ENCODE assay signal across 17 mouse cellular contexts in the genomic region with DNA sequence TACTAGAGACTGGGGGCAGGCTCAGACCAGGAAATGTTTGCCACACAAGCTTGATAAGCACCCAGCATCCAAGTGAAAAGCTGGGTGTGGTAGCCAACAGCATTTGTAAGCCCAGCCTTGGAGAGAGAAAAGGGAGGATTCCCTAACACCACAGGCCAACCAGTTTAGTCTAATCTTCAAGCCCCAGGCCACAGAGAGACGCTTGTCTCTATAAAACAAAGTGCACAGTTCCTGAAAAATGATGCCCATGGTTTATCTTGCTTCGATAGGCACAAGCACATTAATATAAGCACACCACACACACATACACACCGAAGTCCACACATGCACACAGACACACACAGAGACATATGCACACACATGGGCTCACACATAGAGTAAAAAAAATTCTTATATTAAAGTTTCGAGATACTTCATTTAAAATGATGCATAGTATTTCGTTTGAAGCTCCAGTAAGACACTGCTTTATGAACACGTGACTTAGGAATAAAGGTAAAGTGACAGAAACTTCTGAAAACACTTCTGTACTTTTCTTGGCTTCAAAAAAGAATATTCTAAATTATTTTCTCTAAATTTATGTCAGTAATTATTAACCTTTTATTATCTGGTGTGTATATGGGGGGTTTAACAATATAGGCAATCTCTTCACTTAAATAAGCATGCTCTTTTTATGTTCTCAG. TPM values are rescaled to one million over a fixed set of nuclear protein-coding genes. Genes with fewer than 3 reads are reported as not detected.
DNase-seq lines count a peak whose midpoint lies in the region; ATAC-seq lines count a peak whose summit lies in the region.
"Had no signal": no experiment of that assay in that cellular context is flagged by ENCODE, and none has a peak within 500 bp of the region (broad histone marks: within the 10 kb centered on the region; RNA-seq: fewer than 3 reads in every experiment).

No protein-coding gene starts in this region.

- no peak overlapping the region for H3K4me3 ChIP-seq in lung, embryonic 15.5 days
- H3K4me3 ChIP-seq in liver, embryonic 12.5 days: peak overlapping the region; percentile 37; the same call in 1 of the 2 replicates
- H3K4me3 ChIP-seq in stomach, embryonic 15.5 days (replicated peaks): no peak overlapping the region
- H3K4me3 ChIP-seq: embryonic facial prominence, embryonic 13.5 days; forebrain, embryonic 12.5 days; hindbrain, embryonic 12.5 days had no signal

- no peaks in the 10 kb centered on the region for H3K27me3 ChIP-seq in lung, embryonic 15.5 days
- no peaks in the 10 kb centered on the region for H3K27me3 ChIP-seq in liver, embryonic 12.5 days (replicated peaks)
- no peaks in the 10 kb centered on the region for H3K27me3 ChIP-seq in stomach, embryonic 15.5 days (replicated peaks)
- H3K27me3 ChIP-seq: embryonic facial prominence, embryonic 13.5 days; forebrain, embryonic 12.5 days; hindbrain, embryonic 12.5 days had no signal

- H3K36me3 ChIP-seq in lung, embryonic 15.5 days: no peaks in the 10 kb centered on the region
- H3K36me3 ChIP-seq in liver, embryonic 12.5 days: peaks cover 3% of the 10 kb centered on the region; the same call in 1 of the 2 replicates
- H3K36me3 ChIP-seq in stomach, embryonic 15.5 days: no peaks in the 10 kb centered on the region
- H3K36me3 ChIP-seq: embryonic facial prominence, embryonic 13.5 days; forebrain, embryonic 12.5 days; hindbrain, embryonic 12.5 days had no signal

- no peaks in the 10 kb centered on the region for H3K9me3 ChIP-seq in lung, embryonic 15.5 days
- H3K9me3 ChIP-seq in liver, embryonic 12.5 days (replicated peaks): no peaks in the 10 kb centered on the region
- H3K9me3 ChIP-seq in stomach, embryonic 15.5 days: no peaks in the 10 kb centered on the region
- H3K9me3 ChIP-seq: embryonic facial prominence, embryonic 13.5 days; forebrain, embryonic 12.5 days; hindbrain, embryonic 12.5 days had no signal

- no peak overlapping the region for H3K27ac ChIP-seq in lung, embryonic 15.5 days
- H3K27ac ChIP-seq in liver, embryonic 12.5 days: peak overlapping the region; percentile 95
- H3K27ac ChIP-seq in stomach, embryonic 15.5 days: no peak overlapping the region
- H3K27ac ChIP-seq: embryonic facial prominence, embryonic 13.5 days; forebrain, embryonic 12.5 days; hindbrain, embryonic 12.5 days had no signal

- no peak overlapping the region for H3K9ac ChIP-seq in lung, embryonic 15.5 days
- peak overlapping the region; percentile 61 for H3K9ac ChIP-seq in liver, embryonic 12.5 days
- H3K9ac ChIP-seq in stomach, embryonic 15.5 days: no peak overlapping the region
- H3K9ac ChIP-seq: embryonic facial prominence, embryonic 13.5 days; forebrain, embryonic 12.5 days; hindbrain, embryonic 12.5 days; lung, embryonic 14.5 days had no signal

- H3K4me1 ChIP-seq in lung, embryonic 15.5 days: no peaks in the 10 kb centered on the region
- peaks cover 79% of the 10 kb centered on the region for H3K4me1 ChIP-seq in liver, embryonic 12.5 days
- no peaks in the 10 kb centered on the region for H3K4me1 ChIP-seq in stomach, embryonic 15.5 days
- H3K4me1 ChIP-seq: forebrain, embryonic 12.5 days; hindbrain, embryonic 12.5 days had no signal

- ATAC-seq in lung, embryonic 15.5 days (ENCODE audit: borderline replicate concordance, extremely low read depth, low FRiP score, low TSS enrichment): 0 out of 2 replicates have a peak, but pooled peaks have one; percentile 19
- peak; percentile 92 for ATAC-seq in liver, embryonic 12.5 days
- ATAC-seq in stomach, embryonic 15.5 days (ENCODE audit: insufficient read depth, low FRiP score, low read depth): peak; percentile 87; the same call in 1 of the 2 replicates

- WGBS in lung, embryonic 15.5 days: 79% methylated on average over 6 of the region's 6 CpGs
- 33% methylated on average over 6 of the region's 6 CpGs for WGBS in liver, embryonic 12.5 days (ENCODE audit: insufficient replicate concordance)
- WGBS in stomach, embryonic 15.5 days: 78% methylated on average over 6 of the region's 6 CpGs

- no peak for DNase-seq in lung, adult 18-20 months
- DNase-seq in c-Kit-negative CD71-positive TER-119-positive erythroid progenitor cells, embryonic 14.5 days (ENCODE audit: low read depth, low spot score): peak; percentile 58
- no peak for DNase-seq in left cerebral cortex, postnatal 10 days (ENCODE audit: extremely low spot score in 1 of 2, low spot score in 2 of 2)
- DNase-seq in gastrocnemius, adult 18-20 months (ENCODE audit: low spot score): no peak
- DNase-seq: adrenal gland, postnatal 10 days; cerebellum, postnatal 36 days; kidney, postnatal 25 days; left cerebral cortex, postnatal 4 days; lung, embryonic 14.5 days; right cerebral cortex, postnatal 4 days; thymus, postnatal 25 days had no signal

- H3K4me2 ChIP-seq in lung, embryonic 15.5 days: no peak overlapping the region
- peak overlapping the region; percentile 64 for H3K4me2 ChIP-seq in liver, embryonic 12.5 days
- no peak overlapping the region for H3K4me2 ChIP-seq in stomach, embryonic 15.5 days
- H3K4me2 ChIP-seq: embryonic facial prominence, embryonic 13.5 days; forebrain, embryonic 12.5 days; hindbrain, embryonic 12.5 days; lung, embryonic 14.5 days had no signal

- intact Hi-C loops in left cerebral cortex, postnatal 10 days (cut with DNase I): no loop called here

RNA-seq across cellular contexts. Expression of gene Dpy19l1, which starts 14.4 kb away (rescaled TPM):
- polyA plus RNA-seq in lung, embryonic 15.5 days (2015; fragmentation: Nextera tagmentation; extraction: Ambion mirVana): 15.5 and 18.4 TPM in 2 replicates
- 27.4 and 30.8 TPM in 2 replicates for polyA plus RNA-seq in liver, embryonic 12.5 days (2016; fragmentation: Nextera tagmentation; extraction: Ambion mirVana)
- 16.3 and 16.4 TPM in 2 replicates for polyA plus RNA-seq in stomach, embryonic 15.5 days (2015; fragmentation: Nextera tagmentation; extraction: Ambion mirVana)
- total RNA-seq in left cerebral cortex, postnatal 10 days (2021): 10 to 100 TPM; 44.1 to 44.3 TPM
- total RNA-seq in gastrocnemius, adult 18-20 months (2021): 1 to 10 TPM; 2.9 to 3.4 TPM

Comparison
In these comparisons a context has a peak if more than half of its experiments do, and no peak if none do; other contexts are left out.
1. ATAC-seq: peak in every context shown above with its lines; median percentile 92 in liver, embryonic 12.5 days; 87 in stomach, embryonic 15.5 days; 19 in lung, embryonic 15.5 days.